Mouse (Mus musculus) CD4-positive, CD25-positive, alpha-beta regulatory T cell, adult 9 weeks (primary cell): ENCODE measurements around the gene Zbtb39. TPM values are rescaled to one million over a fixed set of nuclear protein-coding genes. Genes with fewer than 3 reads are reported as not detected.

ENCODE experiments used
- polyA plus RNA-seq: library from polyadenylated mRNA; unstranded; fragments of 100-300 nt; shearing (Covaris generic); gene quantifications from one replicate; pipeline ENCODE4 v1.2.1, GENCODE M21; 2017

Zbtb39 gene
- 0.43 TPM for polyA plus RNA-seq

GRCm38 (mm10) chr10:127739083-127739660 lies at the start of gene Zbtb39:
TSS of gene Zbtb39 (plus strand) at chr10:127739538.

DNA sequence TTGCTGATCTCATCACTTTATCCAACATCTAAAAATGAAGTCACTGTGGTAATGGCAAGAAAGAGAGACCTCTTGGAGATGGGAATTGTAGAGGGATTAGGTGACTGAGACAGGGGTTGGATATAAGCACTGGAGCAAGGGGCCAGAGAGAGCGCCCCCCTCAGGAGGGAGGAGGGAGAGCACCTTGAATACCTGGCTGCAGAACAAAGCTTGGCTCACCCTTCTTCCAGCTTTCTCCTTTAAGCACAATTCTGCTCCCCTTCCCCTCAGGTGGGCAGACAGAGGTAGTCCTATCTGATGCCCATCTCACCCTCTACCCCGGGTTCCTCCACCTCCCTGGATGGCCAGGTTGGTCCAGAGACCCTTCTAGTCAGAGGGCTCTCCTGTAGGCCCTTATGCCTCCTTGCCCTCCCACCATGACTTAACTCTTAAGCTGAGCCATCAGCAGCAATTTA lies 34.5 kb upstream of the Zbtb39 start, which contains the start of gene Myo1a:
Myo1a (plus strand) TSS at position 405 of the 455 bp plus-strand sequence.

GRCm38 (mm10) chr10:127724178-127724577 lies 15.2 kb upstream of the Zbtb39 start, which contains the start of gene Tac2:
TSS of gene Tac2 (plus strand) at chr10:127724478.

DNA sequence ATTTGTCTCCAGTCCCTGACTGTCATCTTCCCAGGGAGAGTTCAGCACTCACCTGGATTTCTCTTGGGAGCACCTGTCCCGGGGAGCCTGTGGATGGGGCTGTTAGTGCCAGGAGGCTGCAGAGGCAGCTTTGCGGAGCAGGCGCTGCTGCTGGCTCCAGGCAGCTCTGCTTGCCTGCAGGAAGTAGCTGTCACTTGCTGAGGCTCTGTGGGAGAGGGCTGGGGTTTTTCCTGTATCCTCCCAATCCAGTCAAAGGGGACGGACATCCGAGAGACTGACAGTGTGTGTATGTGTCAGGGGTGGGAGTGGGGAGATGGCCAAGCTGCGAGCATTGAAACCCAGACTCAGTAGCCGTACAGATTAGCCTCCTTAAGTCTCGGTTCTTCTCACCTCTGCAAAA lies 12.2 kb downstream of the Zbtb39 start, which contains the start of gene Gpr182:
Gpr182 (minus strand) TSS at position 185 of the 400 bp plus-strand sequence.

GRCm38 (mm10) chr10:127759181-127760110 lies 20.1 kb downstream of the Zbtb39 start, which contains the start of the genes Rdh1 and Rdh16f1:
TSS of gene Rdh1 (plus strand) at chr10:127759721.
TSS of gene Rdh16f1 (plus strand) at chr10:127759787.

GRCm38 (mm10) chr10:127776011-127776410 lies 36.7 kb downstream of the Zbtb39 start, which contains the start of gene Rdh9:
TSS of gene Rdh9 (plus strand) at chr10:127776386.

Other genes with a start within 250 kb of the Zbtb39 start
- gene Stac3, start 237.9 kb upstream of the Zbtb39 start, polyA plus RNA-seq = 0.47 TPM
- not detected for gene Ndufa4l2, start 224.6 kb upstream of the Zbtb39 start, polyA plus RNA-seq
- 106 TPM for gene Shmt2, start 217.1 kb upstream of the Zbtb39 start, polyA plus RNA-seq
- not detected for gene Nxph4, start 205.0 kb upstream of the Zbtb39 start, polyA plus RNA-seq
- gene Lrp1, start 118.4 kb upstream of the Zbtb39 start, polyA plus RNA-seq = 1.3 TPM
- 289 TPM for gene Stat6, start 96.6 kb upstream of the Zbtb39 start, polyA plus RNA-seq
- 10.1 TPM for gene Nemp1, start 72.6 kb upstream of the Zbtb39 start, polyA plus RNA-seq
- 66.6 TPM for gene Nab2, start 71.0 kb upstream of the Zbtb39 start, polyA plus RNA-seq
- gene Myo1a, start 34.4 kb upstream of the Zbtb39 start, polyA plus RNA-seq = not detected
- not detected for gene Tac2, start 15.1 kb upstream of the Zbtb39 start, polyA plus RNA-seq
- gene Gpr182, start 12.2 kb downstream of the Zbtb39 start, polyA plus RNA-seq = 0.11 TPM
- gene Rdh1, start 20.2 kb downstream of the Zbtb39 start, polyA plus RNA-seq = 0.22 TPM
- gene Rdh16f1, start 20.2 kb downstream of the Zbtb39 start, polyA plus RNA-seq = not detected
- 0.46 TPM for gene Rdh9, start 36.8 kb downstream of the Zbtb39 start, polyA plus RNA-seq
- not detected for gene Rdh16, start 61.6 kb downstream of the Zbtb39 start, polyA plus RNA-seq
- gene Rdh19, start 110.4 kb downstream of the Zbtb39 start, polyA plus RNA-seq = not detected
- gene Rdh16f2, start 126.9 kb downstream of the Zbtb39 start, polyA plus RNA-seq = not detected
- not detected for gene Rdh7, start 149.3 kb downstream of the Zbtb39 start, polyA plus RNA-seq
- not detected for gene Sdr9c7, start 159.0 kb downstream of the Zbtb39 start, polyA plus RNA-seq